Mouse (Mus musculus) liver, embryonic 13.5 days (tissue): ENCODE measurements around the gene Tiprl. TPM values are rescaled to one million over a fixed set of nuclear protein-coding genes. Genes with fewer than 3 reads are reported as not detected.

Experiments
- ATAC-seq: fragments of 200-750 bp; cut with Nextera tagmentation; 2 replicates; pipeline ENCODE4 v1.8.0; 2017; ENCODE audit warnings: low read depth, mild to moderate bottlenecking, moderate number of reproducible peaks, moderate library complexity
- DNase-seq: peaks from one replicate; pipeline ENCODE4 v3.0.0; 2022
- H3K27ac ChIP-seq: fragments of 300-500 bp; sonication (generic); 2 replicates; pipeline ENCODE4 v1.5.1; 2015; ENCODE audit warnings: moderate library complexity, mild to moderate bottlenecking, inconsistent platforms
- H3K27me3 ChIP-seq: fragments of 300-500 bp; sonication (generic); 2 replicates; pipeline ENCODE4 v1.6.1; 2015; ENCODE audit warnings: mild to moderate bottlenecking, inconsistent platforms
- H3K36me3 ChIP-seq: fragments of 300-500 bp; sonication (generic); 2 replicates; pipeline ENCODE4 v1.6.1; 2015; ENCODE audit warnings: mild to moderate bottlenecking, inconsistent platforms
- H3K4me1 ChIP-seq: fragments of 300-500 bp; sonication (generic); replicated peaks from 2 replicates; pipeline ENCODE4 v1.6.1; 2015; ENCODE audit warnings: inconsistent platforms
- H3K4me2 ChIP-seq: fragments of 300-500 bp; sonication (generic); 2 replicates; pipeline ENCODE4 v1.6.1; 2015; ENCODE audit warnings: inconsistent platforms, mild to moderate bottlenecking, moderate library complexity
- H3K4me3 ChIP-seq: fragments of 300-500 bp; sonication (generic); replicated peaks from 2 replicates; pipeline ENCODE4 v1.5.1; 2015; ENCODE audit warnings: mild to moderate bottlenecking, inconsistent platforms
- H3K9ac ChIP-seq: fragments of 300-500 bp; sonication (generic); 2 replicates; pipeline ENCODE4 v1.6.1; 2015; ENCODE audit warnings: mild to moderate bottlenecking, inconsistent platforms
- H3K9me3 ChIP-seq: fragments of 300-500 bp; sonication (generic); replicated peaks from 2 replicates; pipeline ENCODE4 v1.6.1; 2016; ENCODE audit warnings: inconsistent platforms
- WGBS: fragments of 180-500 bp; shearing (Covaris S2); methylation state at CpG from one replicate; pipeline ENCODE4 v1.1.7; 2015; ENCODE audit not compliant: insufficient replicate concordance; 5-methylcytosine and 5-hydroxymethylcytosine counted together
- polyA plus RNA-seq: library from polyadenylated mRNA; unstranded; fragments of >200 nt; fragmentation: Nextera tagmentation; extraction: Ambion mirVana; gene quantifications from 2 replicates; pipeline ENCODE4 v1.2.1, GENCODE M21; 2015

The Tiprl gene
- polyA plus RNA-seq, 1 experiment from 2014 or later: 52.0 TPM

- no peak overlapping the region for H3K9ac ChIP-seq
- H3K9me3 ChIP-seq: no peaks in the 10 kb centered on the region
- H3K27me3 ChIP-seq: no peaks in the 10 kb centered on the region
- no peak overlapping the region for H3K4me3 ChIP-seq
- ATAC-seq: no peak
- H3K4me1 ChIP-seq: no peaks in the 10 kb centered on the region; the same call in 1 of the 2 replicates
- H3K36me3 ChIP-seq: no peaks in the 10 kb centered on the region
- H3K27ac ChIP-seq: no peak overlapping the region
- DNase-seq: no peak
- WGBS: 70% methylated on average over 8 of the region's 8 CpGs
- H3K4me2 ChIP-seq: no peak overlapping the region
Measured at GRCm38 (mm10) chr1:165200748-165201147, 36.0 kb downstream of the Tiprl start.

GRCm38 (mm10) chr1:165199639-165200038 lies 37.2 kb downstream of the Tiprl start:
- no peak overlapping the region for H3K27ac ChIP-seq
- no peaks in the 10 kb centered on the region for H3K9me3 ChIP-seq
- DNase-seq (no peak), ATAC-seq (no peak)
- H3K27me3 ChIP-seq: no peaks in the 10 kb centered on the region
- H3K4me1 ChIP-seq: peaks cover 11% of the 10 kb centered on the region
- no peaks in the 10 kb centered on the region for H3K36me3 ChIP-seq
- no peak overlapping the region for H3K4me3 ChIP-seq
- H3K9ac ChIP-seq: no peak overlapping the region
- H3K4me2 ChIP-seq: no peak overlapping the region
- WGBS: 56% methylated on average over 3 of the region's 3 CpGs

- WGBS: 24% methylated on average over 1 of the region's 1 CpGs
- ATAC-seq (no peak), DNase-seq (no peak)
- H3K9ac ChIP-seq: no peak overlapping the region
- H3K4me2 ChIP-seq: no peak overlapping the region
- H3K27me3 ChIP-seq: no peaks in the 10 kb centered on the region
- peaks cover 15% of the 10 kb centered on the region for H3K4me1 ChIP-seq
- H3K4me3 ChIP-seq: no peak overlapping the region
- H3K36me3 ChIP-seq: no peaks in the 10 kb centered on the region
- H3K27ac ChIP-seq: no peak overlapping the region
- no peaks in the 10 kb centered on the region for H3K9me3 ChIP-seq
Measured at GRCm38 (mm10) chr1:165198951-165199350, 37.8 kb downstream of the Tiprl start.

GRCm38 (mm10) chr1:165197875-165198274 lies 38.9 kb downstream of the Tiprl start:
- no peaks in the 10 kb centered on the region for H3K9me3 ChIP-seq
- no peak overlapping the region for H3K27ac ChIP-seq
- no peak overlapping the region for H3K9ac ChIP-seq
- H3K4me2 ChIP-seq: no peak overlapping the region
- 19% methylated on average over 3 of the region's 3 CpGs for WGBS
- no peaks in the 10 kb centered on the region for H3K27me3 ChIP-seq
- no peak for ATAC-seq
- no peak overlapping the region for H3K4me3 ChIP-seq
- peaks cover 25% of the 10 kb centered on the region for H3K4me1 ChIP-seq
- no peaks in the 10 kb centered on the region for H3K36me3 ChIP-seq
- DNase-seq: no peak

- DNase-seq (no peak), ATAC-seq (no peak)
- Histone ChIP-seq H3K27me3 (no peaks in the 10 kb centered on the region), H3K27ac (peak overlapping the region; percentile 85), H3K9me3 (no peaks in the 10 kb centered on the region), H3K4me3 (peak overlapping the region; percentile 83), H3K9ac (no peak overlapping the region), H3K4me1 (peaks cover 31% of the 10 kb centered on the region), H3K4me2 (peak overlapping the region; percentile 94), H3K36me3 (no peaks in the 10 kb centered on the region)
- WGBS: 45% methylated on average over 3 of the region's 3 CpGs
Measured at GRCm38 (mm10) chr1:165195396-165195960, 41.3 kb downstream of the Tiprl start.

GRCm38 (mm10) chr1:165194662-165195013 lies 42.2 kb downstream of the Tiprl start:
- DNase-seq: no peak

GRCm38 (mm10) chr1:165193880-165194661 lies 42.7 kb downstream of the Tiprl start, which contains the start of gene Sft2d2:
Sft2d2 (minus strand) TSS chr1:165194438.
- peak within 1 kb of the TSS; percentile 91 for H3K9ac ChIP-seq
- no peaks in the 10 kb centered on the region for H3K36me3 ChIP-seq
- no peaks in the 10 kb centered on the region for H3K27me3 ChIP-seq
- ATAC-seq (peak; percentile 97), DNase-seq (peak; percentile 96)
- peak within 1 kb of the TSS; percentile 85 for H3K27ac ChIP-seq
- under 1% methylated on average over 69 of the region's 69 CpGs for WGBS
- H3K9me3 ChIP-seq: no peaks in the 10 kb centered on the region
- H3K4me1 ChIP-seq: peaks cover 35% of the 10 kb centered on the region
- H3K4me3 ChIP-seq: peak within 1 kb of the TSS; percentile 83
- peak within 1 kb of the TSS; percentile 94 for H3K4me2 ChIP-seq

More at GRCm38 (mm10) chr1:165194662-165195013, 42.2 kb downstream of the Tiprl start:
- 3% methylated on average over 5 of the region's 5 CpGs for WGBS
- peak overlapping the region; percentile 83 for H3K4me3 ChIP-seq
- no peaks in the 10 kb centered on the region for H3K27me3 ChIP-seq
- H3K9ac ChIP-seq: peak overlapping the region; percentile 91
- H3K36me3 ChIP-seq: no peaks in the 10 kb centered on the region
- no peaks in the 10 kb centered on the region for H3K9me3 ChIP-seq
- peak; percentile 1; the same call in 1 of the 2 replicates for ATAC-seq
- H3K4me2 ChIP-seq: peak overlapping the region; percentile 94
- H3K4me1 ChIP-seq: peaks cover 31% of the 10 kb centered on the region
- H3K27ac ChIP-seq: peak overlapping the region; percentile 85

- H3K4me3 ChIP-seq: peak overlapping the region; percentile 83
- no peaks in the 10 kb centered on the region for H3K36me3 ChIP-seq
- no peaks in the 10 kb centered on the region for H3K27me3 ChIP-seq
- peak overlapping the region; percentile 94 for H3K4me2 ChIP-seq
- H3K4me1 ChIP-seq: peaks cover 39% of the 10 kb centered on the region
- DNase-seq (no peak), ATAC-seq (no peak)
- no peaks in the 10 kb centered on the region for H3K9me3 ChIP-seq
- peak overlapping the region; percentile 91 for H3K9ac ChIP-seq
- 2% methylated on average over 7 of the region's 7 CpGs for WGBS
- H3K27ac ChIP-seq: peak overlapping the region; percentile 85
Measured at GRCm38 (mm10) chr1:165193426-165193825, 43.4 kb downstream of the Tiprl start.

- H3K9ac ChIP-seq: peak overlapping the region; percentile 91; the same call in 1 of the 2 replicates
- WGBS: 16% methylated on average over 10 of the region's 10 CpGs
Measured at GRCm38 (mm10) chr1:165192714-165193264, 44.0 kb downstream of the Tiprl start.

GRCm38 (mm10) chr1:165192102-165192501 lies 44.7 kb downstream of the Tiprl start:
- ATAC-seq (no peak), DNase-seq (no peak)
- Histone ChIP-seq H3K27ac (no peak overlapping the region), H3K36me3 (0 out of 2 replicates have a peak, but pooled peaks cover 4% of the 10 kb centered on the region), H3K27me3 (no peaks in the 10 kb centered on the region), H3K4me3 (no peak overlapping the region), H3K4me1 (peaks cover 43% of the 10 kb centered on the region), H3K9ac (no peak overlapping the region), H3K9me3 (no peaks in the 10 kb centered on the region), H3K4me2 (no peak overlapping the region; the same call in 1 of the 2 replicates)
- WGBS: 41% methylated on average over 4 of the region's 4 CpGs

More at GRCm38 (mm10) chr1:165192714-165193264, 44.0 kb downstream of the Tiprl start:
- Histone ChIP-seq H3K4me1 (peaks cover 39% of the 10 kb centered on the region), H3K27ac (peak overlapping the region; percentile 85; the same call in 1 of the 2 replicates), H3K27me3 (no peaks in the 10 kb centered on the region), H3K9me3 (no peaks in the 10 kb centered on the region), H3K4me3 (peak overlapping the region; percentile 83), H3K4me2 (peak overlapping the region; percentile 94), H3K36me3 (0 out of 2 replicates have a peak, but pooled peaks cover 4% of the 10 kb centered on the region)
- ATAC-seq (no peak), DNase-seq (no peak)

- Histone ChIP-seq H3K4me1 (peaks cover 45% of the 10 kb centered on the region), H3K36me3 (0 out of 2 replicates have a peak, but pooled peaks cover 4% of the 10 kb centered on the region), H3K9ac (no peak overlapping the region), H3K4me3 (no peak overlapping the region), H3K27me3 (no peaks in the 10 kb centered on the region), H3K27ac (no peak overlapping the region), H3K9me3 (no peaks in the 10 kb centered on the region), H3K4me2 (no peak overlapping the region)
- no peak for ATAC-seq
- 80% methylated on average over 13 of the region's 13 CpGs for WGBS
- no peak for DNase-seq
Measured at GRCm38 (mm10) chr1:165191611-165192010, 45.2 kb downstream of the Tiprl start.
